ENCODE assay signal across 22 mouse cellular contexts in the genomic region with DNA sequence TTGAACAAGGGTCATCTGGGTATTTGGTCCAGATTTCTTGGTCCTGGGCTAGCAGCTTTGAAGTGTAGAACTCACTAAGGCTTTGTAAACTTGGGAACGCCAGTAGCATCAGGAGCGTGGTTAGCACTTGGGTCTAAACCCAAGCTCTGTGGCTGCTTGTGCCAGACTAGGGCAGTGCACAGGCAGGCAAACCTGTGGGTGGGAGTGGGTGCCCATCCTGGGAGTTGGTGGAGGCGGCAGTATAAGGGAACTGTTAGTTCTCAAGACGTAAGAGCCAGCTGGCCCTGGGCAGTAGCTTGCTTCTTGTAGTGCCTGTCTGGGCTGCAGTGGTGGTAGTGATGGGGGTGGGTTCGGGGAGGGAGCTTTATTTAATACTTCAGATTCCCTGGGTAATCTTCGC. TPM values are rescaled to one million over a fixed set of nuclear protein-coding genes. Genes with fewer than 3 reads are reported as not detected.
A peak's percentile ranks its signal among the peaks of the same experiment; 100 is the strongest.
DNase-seq lines count a peak whose midpoint lies in the region; ATAC-seq and TF ChIP-seq lines count a peak whose summit lies in the region.
"Had no signal": no experiment of that assay in that cellular context is flagged by ENCODE, and none has a peak within 500 bp of the region (broad histone marks: within the 10 kb centered on the region; RNA-seq: fewer than 3 reads in every experiment).

No protein-coding gene starts in this region.

- no peak; a peak in 1 of 4 replicates for TF ChIP-seq POLR2A in MEL (IDR thresholded peaks at IDR 0.05; ENCODE audit: control insufficient read depth in 1 of 2, insufficient read depth in 1 of 2, low read depth in 1 of 2, low read length in 2 of 2, poor library complexity in 1 of 2)

- intact Hi-C loops in left cerebral cortex, postnatal 4 days (cut with DNase I), result no loop called here
- intact Hi-C loops in left cerebral cortex, postnatal 36 days (cut with DNase I), result no loop called here

- H3K27ac ChIP-seq in MEL (ENCODE audit: control insufficient read depth, low read depth, low read length), result peak overlapping the region; percentile 10; the same call in 1 of the 2 replicates
- no peak overlapping the region for H3K27ac ChIP-seq in midbrain, embryonic 11.5 days (ENCODE audit: low read depth, low read length)
- H3K27ac ChIP-seq: forebrain, embryonic 12.5 days; heart, embryonic 15.5 days; hindbrain, embryonic 10.5 days; midbrain, embryonic 15.5 days had no signal

- 84% methylated on average over 6 of the region's 6 CpGs for WGBS in midbrain, embryonic 11.5 days

- no peak for ATAC-seq in G1E (ENCODE audit: extremely low read depth, insufficient number of reproducible peaks, low FRiP score, poor library complexity, severe bottlenecking)
- no peak for ATAC-seq in erythroid progenitor cell, adult 5-6 weeks (replicated peaks; ENCODE audit: low FRiP score, poor library complexity, severe bottlenecking)
- ATAC-seq in midbrain, embryonic 11.5 days (ENCODE audit: low FRiP score), result no peak
- ATAC-seq: midbrain, embryonic 15.5 days had no signal

- no peak overlapping the region for H3K4me2 ChIP-seq in midbrain, embryonic 11.5 days
- H3K4me2 ChIP-seq: forebrain, embryonic 12.5 days; heart, embryonic 15.5 days; midbrain, embryonic 15.5 days had no signal

- TF ChIP-seq CTCF in G1E (IDR thresholded peaks at IDR 0.05; ENCODE audit: low read depth, low read length) (no peak), MEL (IDR thresholded peaks at IDR 0.05 in 2 of 3, conservative IDR thresholded peaks at IDR 0.05 in 1 of 3; ENCODE audit: control insufficient read depth in 1 of 3, insufficient read depth in 1 of 3, low read depth in 2 of 3, low read length in 3 of 3, poor library complexity in 1 of 3, severe bottlenecking in 1 of 3) (no peak)

- H3K79me2 ChIP-seq in MEL (ENCODE audit: control insufficient read depth, insufficient read depth, low read length, poor library complexity), result peaks cover 87% of the 10 kb centered on the region

- TF ChIP-seq RAD21 in MEL (IDR thresholded peaks at IDR 0.05; ENCODE audit: low read depth, low read length), result no peak

- H3K4me1 ChIP-seq in G1E (ENCODE audit: insufficient read depth, low read depth, low read length), result peaks cover 93% of the 10 kb centered on the region
- H3K4me1 ChIP-seq in MEL (ENCODE audit: control insufficient read depth in 1 of 2, insufficient read depth in 2 of 2, low read length in 2 of 2), result peaks cover 53 to 69% of the 10 kb centered on the region in 2 experiments
- 0 out of 2 replicates have a peak, but pooled peaks cover 3% of the 10 kb centered on the region for H3K4me1 ChIP-seq in midbrain, embryonic 11.5 days (ENCODE audit: control insufficient read depth, insufficient read depth, low read length)

- DNase-seq in left cerebral cortex, adult 11 months (ENCODE audit: low spot score), result peak; percentile 36
- DNase-seq in left cerebral cortex, postnatal 4 days, result no peak
- DNase-seq in G1E (ENCODE audit: low spot score) (no peak), MEL (ENCODE audit: low read depth, low spot score) (no peak)
- DNase-seq in left cerebral cortex, postnatal 36 days (ENCODE audit: low spot score in 2 of 2), result peak; percentile 73 to 81
- no peak for DNase-seq in embryo, embryonic 10 days (ENCODE audit: low spot score)
- DNase-seq in midbrain, embryonic 11.5 days (ENCODE audit: low spot score, missing footprints), result no peak
- DNase-seq: cerebellum, postnatal 10 days; heart, adult 18-20 months; kidney, adult 18-20 months; lung, postnatal 10 days had no signal

- H3K9me3 ChIP-seq in G1E (replicated peaks) (no peaks in the 10 kb centered on the region), MEL (replicated peaks; ENCODE audit: insufficient read depth, low read length) (no peaks in the 10 kb centered on the region)
- H3K9me3 ChIP-seq in midbrain, embryonic 11.5 days (ENCODE audit: control insufficient read depth, low read length), result no peaks in the 10 kb centered on the region
- H3K9me3 ChIP-seq: forebrain, embryonic 12.5 days; heart, embryonic 15.5 days; hindbrain, embryonic 10.5 days; midbrain, embryonic 15.5 days had no signal

- no peak overlapping the region for H3K9ac ChIP-seq in MEL (ENCODE audit: control insufficient read depth, low read depth, low read length, poor library complexity, severe bottlenecking)
- no peak overlapping the region for H3K9ac ChIP-seq in midbrain, embryonic 11.5 days (ENCODE audit: low read length)
- H3K9ac ChIP-seq: forebrain, embryonic 12.5 days; heart, embryonic 15.5 days; midbrain, embryonic 15.5 days had no signal

- no peaks in the 10 kb centered on the region for H3K27me3 ChIP-seq in G1E (ENCODE audit: insufficient read depth, low read length)
- no peaks in the 10 kb centered on the region for H3K27me3 ChIP-seq in MEL (ENCODE audit: control insufficient read depth in 1 of 2, insufficient read depth in 2 of 2, low read length in 2 of 2)
- no peaks in the 10 kb centered on the region for H3K27me3 ChIP-seq in midbrain, embryonic 11.5 days (ENCODE audit: control insufficient read depth, insufficient read depth, low read length)
- H3K27me3 ChIP-seq: forebrain, embryonic 12.5 days; heart, embryonic 15.5 days; midbrain, embryonic 15.5 days had no signal

- TF ChIP-seq EP300 in MEL (IDR thresholded peaks at IDR 0.05; ENCODE audit: low read depth in 1 of 2, low read length in 2 of 2), result no peak

- H3K4me3 ChIP-seq in G1E (ENCODE audit: low read depth, low read length) (peak overlapping the region; percentile 18; the same call in 1 of the 2 replicates), MEL (ENCODE audit: control insufficient read depth in 1 of 2, insufficient read depth in 1 of 2, low read depth in 2 of 2, low read length in 2 of 2) (no peak overlapping the region)
- no peak overlapping the region for H3K4me3 ChIP-seq in midbrain, embryonic 11.5 days (ENCODE audit: low read depth, low read length)
- H3K4me3 ChIP-seq: forebrain, embryonic 12.5 days; heart, embryonic 15.5 days; hindbrain, embryonic 10.5 days; midbrain, embryonic 15.5 days had no signal

- H3K36me3 ChIP-seq in G1E (replicated peaks) (peaks cover 88% of the 10 kb centered on the region), MEL (ENCODE audit: control insufficient read depth in 1 of 2, insufficient read depth in 2 of 2, low read length in 2 of 2) (peaks cover 27 to 82% of the 10 kb centered on the region in 2 experiments)
- H3K36me3 ChIP-seq in midbrain, embryonic 11.5 days (ENCODE audit: control insufficient read depth, insufficient read depth, low read length), result no peaks in the 10 kb centered on the region
- H3K36me3 ChIP-seq: heart, embryonic 15.5 days; midbrain, embryonic 15.5 days had no signal

TF ChIP-seq in MEL, 35 proteins besides CTCF, POLR2A, EP300 and RAD21 (continues in another document):
- TF ChIP-seq TBP (IDR thresholded peaks at IDR 0.05; ENCODE audit: low read depth, low read length) (no peak), NRF1 (IDR thresholded peaks at IDR 0.05; ENCODE audit: insufficient read depth, low read depth, low read length, poor library complexity, severe bottlenecking) (no peak), MAX (IDR thresholded peaks at IDR 0.05; ENCODE audit: low read length) (no peak), TCF12 (IDR thresholded peaks at IDR 0.05; ENCODE audit: low read depth, low read length) (no peak), ZKSCAN1 (IDR thresholded peaks at IDR 0.05; ENCODE audit: low read depth, low read length) (no peak), BHLHE40 (IDR thresholded peaks at IDR 0.05; ENCODE audit: borderline replicate concordance, low read depth, low read length) (no peak), USF2 (IDR thresholded peaks at IDR 0.05; ENCODE audit: borderline replicate concordance in 1 of 2, insufficient read depth in 1 of 2, low read depth in 1 of 2, low read length in 2 of 2) (no peak), CHD1 (IDR thresholded peaks at IDR 0.05; ENCODE audit: low read depth, low read length) (no peak), NELFE (IDR thresholded peaks at IDR 0.05; ENCODE audit: low read depth, low read length) (no peak), GATA1 (IDR thresholded peaks at IDR 0.05; ENCODE audit: low read depth, low read length) (no peak), POLR2AphosphoS5 (IDR thresholded peaks at IDR 0.05; ENCODE audit: borderline replicate concordance, low read depth, low read length) (no peak), MEF2A (IDR thresholded peaks at IDR 0.05; ENCODE audit: extremely low read depth, insufficient replicate concordance, low read depth, low read length, poor library complexity, severe bottlenecking) (no peak), ZC3H11A (IDR thresholded peaks at IDR 0.05; ENCODE audit: low read depth, low read length) (no peak), ZNF384 (IDR thresholded peaks at IDR 0.05; ENCODE audit: low read depth, low read length) (no peak), GABPA (IDR thresholded peaks at IDR 0.05; ENCODE audit: low read depth, low read length) (no peak), MAFK (IDR thresholded peaks at IDR 0.05; ENCODE audit: borderline replicate concordance, low read depth, low read length) (no peak), HCFC1 (IDR thresholded peaks at IDR 0.05; ENCODE audit: low read depth, low read length) (no peak)

RNA-seq across cellular contexts. Expression of a gene that starts 47.2 kb away (rescaled TPM):
- 100 to 1,000 TPM; 209 to 220 TPM for total RNA-seq in left cerebral cortex, postnatal 4 days (2021)
- total RNA-seq in G1E (2014; fragmentation: Nextera tagmentation) (93.2 and 102 TPM in 2 replicates), G1E (2017) (20.6 and 25.4 TPM in 2 replicates), MEL (2012; rRNA removed) (37.0 and 43.8 TPM in 2 replicates)
- polyA plus RNA-seq in G1E (2012) (53.5 and 54.9 TPM in 2 replicates), MEL (2012; ENCODE audit: insufficient read depth in 1 of 2, insufficient read length in 2 of 2, low read depth in 1 of 2, low replicate concordance in 2 of 2, missing spikeins in 1 of 2) (100 to 1,000 TPM in 1 of 2 experiments, 10 to 100 TPM in 1; 83.8 to 112 TPM)
- 100 to 1,000 TPM; 100 to 116 TPM for total RNA-seq in left cerebral cortex, postnatal 36 days (2021)
- 20.5 and 23.5 TPM in 2 replicates for total RNA-seq in erythroid progenitor cell, adult 5-6 weeks (2015; ENCODE audit: low replicate concordance)
- total RNA-seq in erythroid progenitor cell, adult 5-6 weeks (2017; ENCODE audit: low replicate concordance), result 7.4 and 12.9 TPM in 2 replicates
- 42.5 and 44.1 TPM in 2 replicates for polyA plus RNA-seq in midbrain, embryonic 11.5 days (2014; fragmentation: Nextera tagmentation; extraction: Ambion mirVana)

RNA-seq across cellular contexts. Expression of a gene that starts 50.2 kb away (rescaled TPM):
- under 1 TPM; 0.66 to 0.90 TPM for total RNA-seq in left cerebral cortex, postnatal 4 days (2021)
- total RNA-seq in G1E (2014; fragmentation: Nextera tagmentation) (not detected in 2 replicates), G1E (2017) (0.16 TPM in 1 of 2 replicates, not detected in the other), MEL (2012; rRNA removed) (not detected in 2 replicates)
- polyA plus RNA-seq in G1E (2012) (not detected in 2 replicates), MEL (2012; ENCODE audit: insufficient read depth in 1 of 2, insufficient read length in 2 of 2, low read depth in 1 of 2, low replicate concordance in 2 of 2, missing spikeins in 1 of 2) (not detected)
- total RNA-seq in left cerebral cortex, postnatal 36 days (2021), result 1 to 10 TPM; 1.3 to 1.5 TPM
- total RNA-seq in erythroid progenitor cell, adult 5-6 weeks (2015; ENCODE audit: low replicate concordance), result not detected in 2 replicates
- total RNA-seq in erythroid progenitor cell, adult 5-6 weeks (2017; ENCODE audit: low replicate concordance), result not detected in 2 replicates
- not detected in 2 replicates for polyA plus RNA-seq in midbrain, embryonic 11.5 days (2014; fragmentation: Nextera tagmentation; extraction: Ambion mirVana)
- total RNA-seq: adrenal gland, adult 18-20 months; ES-E14; gastrocnemius, adult 8-10 months; heart, adult 18-20 months; megakaryocyte, adult 5-6 weeks had no signal
- polyA plus RNA-seq: forebrain, embryonic 12.5 days; heart, embryonic 15.5 days; hindbrain, embryonic 10.5 days; limb, embryonic 14.5 days; urinary bladder, adult 2 months had no signal

Comparison
In these comparisons a context has a peak if more than half of its experiments do, and no peak if none do; other contexts are left out.
1. DNase-seq: peak in left cerebral cortex, adult 11 months (single experiment) and left cerebral cortex, postnatal 36 days (2 of 2); none in left cerebral cortex, postnatal 4 days (single experiment), G1E (single experiment), MEL (single experiment), embryo, embryonic 10 days (single experiment) and midbrain, embryonic 11.5 days (single experiment).